Mouse (Mus musculus): Measurements from ENCODE around the gene Cabs1.

DNA sequence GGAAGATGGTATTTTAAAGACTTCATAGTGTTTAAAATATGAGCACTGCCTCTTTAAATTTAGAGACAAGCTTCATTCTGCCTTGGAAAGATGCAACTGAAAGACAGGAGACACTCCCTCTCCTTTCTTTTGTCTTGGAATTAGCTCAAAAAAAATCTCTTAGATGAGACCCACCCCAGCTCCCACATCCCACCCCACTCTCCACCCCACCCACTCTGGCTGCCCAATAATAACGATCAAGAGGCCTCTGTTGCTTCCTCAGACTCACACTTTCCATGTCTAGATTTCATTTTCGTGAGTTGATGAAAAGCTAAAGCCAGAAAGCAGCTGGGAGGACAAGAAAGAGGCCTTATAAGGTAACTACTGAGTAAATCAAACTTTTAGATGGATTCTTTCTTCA, 10.0 kb upstream of the Cabs1 start, which contains the start of the genes 2310003L06Rik and Gm28434:
- TF ChIP-seq CTCF (IDR thresholded peaks at IDR 0.05) (no peak), EP300 (IDR thresholded peaks at IDR 0.05) (no peak)

Measured in lung, postnatal 0 days (tissue).